ENCODE assay signal across 12 mouse cellular contexts in the genomic region with DNA sequence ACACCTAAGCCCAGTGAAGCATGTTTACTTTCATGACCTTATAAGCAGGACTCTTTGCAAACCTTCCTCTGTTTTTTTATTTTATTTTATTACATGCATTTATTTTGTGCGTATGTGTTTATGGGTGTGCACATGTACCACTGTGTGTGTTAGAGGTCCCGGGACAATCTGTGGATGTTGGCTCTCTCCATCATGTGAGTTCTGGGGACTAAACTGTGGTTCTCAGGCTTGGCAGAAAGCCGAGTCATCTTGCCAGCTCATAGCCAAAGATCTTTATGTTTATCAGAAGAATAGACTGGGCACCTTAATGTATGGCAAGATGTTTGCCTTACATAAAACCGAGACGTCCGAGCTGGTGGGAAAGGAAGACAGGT. TPM values are rescaled to one million over a fixed set of nuclear protein-coding genes. Genes with fewer than 3 reads are reported as not detected.
DNase-seq lines count a peak whose midpoint lies in the region; ATAC-seq and TF ChIP-seq lines count a peak whose summit lies in the region.
"Had no signal": no experiment of that assay in that cellular context is flagged by ENCODE, and none has a peak within 500 bp of the region (broad histone marks: within the 10 kb centered on the region; RNA-seq: fewer than 3 reads in every experiment).

No protein-coding gene starts in this region.

- 0 out of 2 replicates have a peak, but pooled peaks cover 4% of the 10 kb centered on the region for H3K9me3 ChIP-seq in heart, embryonic 14.5 days (ENCODE audit: control insufficient read depth, low read length)
- no peaks in the 10 kb centered on the region for H3K9me3 ChIP-seq in lung, postnatal 0 days (ENCODE audit: low read length)
- H3K9me3 ChIP-seq in intestine, embryonic 16.5 days (ENCODE audit: control insufficient read depth, low read length) = no peaks in the 10 kb centered on the region
- no peaks in the 10 kb centered on the region for H3K9me3 ChIP-seq in stomach, embryonic 15.5 days

- ATAC-seq in heart, embryonic 14.5 days (ENCODE audit: insufficient number of reproducible peaks, insufficient read depth, low FRiP score, low read depth) = no peak
- ATAC-seq in lung, postnatal 0 days = no peak
- ATAC-seq in intestine, embryonic 16.5 days = peak; percentile 12; the same call in 1 of the 2 replicates
- no peak for ATAC-seq in stomach, embryonic 15.5 days (ENCODE audit: insufficient read depth, low FRiP score, low read depth)

- no peak for TF ChIP-seq CTCF in lung, postnatal 0 days (IDR thresholded peaks at IDR 0.05)

- H3K9ac ChIP-seq in heart, embryonic 14.5 days (ENCODE audit: low read length) = no peak overlapping the region
- H3K9ac ChIP-seq in lung, postnatal 0 days (replicated peaks; ENCODE audit: low read depth) = no peak overlapping the region
- no peak overlapping the region; the same call in 1 of the 2 replicates for H3K9ac ChIP-seq in intestine, embryonic 16.5 days (ENCODE audit: low read depth, low read length)
- no peak overlapping the region for H3K9ac ChIP-seq in stomach, embryonic 15.5 days

- H3K4me3 ChIP-seq in heart, embryonic 14.5 days (ENCODE audit: control insufficient read depth in 1 of 2, insufficient read depth in 1 of 2, low read depth in 1 of 2, low read length in 2 of 2) = no peak overlapping the region
- no peak overlapping the region for H3K4me3 ChIP-seq in lung, postnatal 0 days (ENCODE audit: low read depth, low read length)
- H3K4me3 ChIP-seq in intestine, embryonic 16.5 days (ENCODE audit: low read length) = no peak overlapping the region
- H3K4me3 ChIP-seq in stomach, embryonic 15.5 days (replicated peaks) = no peak overlapping the region

- H3K4me2 ChIP-seq in heart, embryonic 14.5 days (ENCODE audit: low read length) = peak overlapping the region; percentile 60
- no peak overlapping the region; the same call in 1 of the 2 replicates for H3K4me2 ChIP-seq in lung, postnatal 0 days (replicated peaks; ENCODE audit: low read depth, low read length)
- H3K4me2 ChIP-seq in intestine, embryonic 16.5 days (ENCODE audit: low read depth, low read length) = 0 out of 2 replicates have a peak overlapping the region, but pooled peaks have one; percentile 4
- peak overlapping the region; percentile 17; the same call in 1 of the 2 replicates for H3K4me2 ChIP-seq in stomach, embryonic 15.5 days

- no peak for TF ChIP-seq EP300 in lung, postnatal 0 days (IDR thresholded peaks at IDR 0.05)

- H3K27ac ChIP-seq in heart, embryonic 14.5 days (replicated peaks in 1 of 2; ENCODE audit: control insufficient read depth in 1 of 2, insufficient read depth in 1 of 2, low read depth in 2 of 2, low read length in 2 of 2) = peak overlapping the region; percentile 76 to 79
- peak overlapping the region; percentile 74; the same call in 1 of the 2 replicates for H3K27ac ChIP-seq in lung, postnatal 0 days (ENCODE audit: low read length)
- H3K27ac ChIP-seq in intestine, embryonic 16.5 days (ENCODE audit: low read length) = peak overlapping the region; percentile 83
- peak overlapping the region; percentile 79 for H3K27ac ChIP-seq in stomach, embryonic 15.5 days

- no peak for DNase-seq in heart, adult 11 months
- DNase-seq in lung, postnatal 0 days (ENCODE audit: low spot score) = peak; percentile 36
- DNase-seq in lung, postnatal 14 days = no peak
- DNase-seq in layer of hippocampus, postnatal 14 days (ENCODE audit: low spot score in 2 of 2) = no peak
- no peak for DNase-seq in ovary, postnatal 14 days (ENCODE audit: low spot score)
- DNase-seq: adrenal gland, adult 8-10 months; cerebellum, adult 9-10 months; right cerebral cortex, postnatal 14 days; thymus, postnatal 14 days had no signal

- H3K36me3 ChIP-seq in heart, embryonic 14.5 days (ENCODE audit: control insufficient read depth, insufficient read depth, low read length) = no peaks in the 10 kb centered on the region
- H3K36me3 ChIP-seq in lung, postnatal 0 days (ENCODE audit: insufficient read depth, low read length) = no peaks in the 10 kb centered on the region
- no peaks in the 10 kb centered on the region for H3K36me3 ChIP-seq in intestine, embryonic 16.5 days (ENCODE audit: control insufficient read depth, insufficient read depth, low read length)
- no peaks in the 10 kb centered on the region for H3K36me3 ChIP-seq in stomach, embryonic 15.5 days

- H3K4me1 ChIP-seq in heart, embryonic 14.5 days (ENCODE audit: control insufficient read depth in 2 of 2, insufficient read depth in 2 of 2, low read length in 2 of 2) = peaks cover 21 to 28% of the 10 kb centered on the region in 2 experiments
- peaks cover 19% of the 10 kb centered on the region; the same call in 1 of the 2 replicates for H3K4me1 ChIP-seq in lung, postnatal 0 days (ENCODE audit: insufficient read depth, low read depth, low read length)
- peaks cover 31% of the 10 kb centered on the region for H3K4me1 ChIP-seq in intestine, embryonic 16.5 days (ENCODE audit: control insufficient read depth, insufficient read depth, low read length)
- peaks cover 21% of the 10 kb centered on the region for H3K4me1 ChIP-seq in stomach, embryonic 15.5 days

- WGBS in heart, embryonic 14.5 days = 33% methylated on average over 6 of the region's 6 CpGs
- WGBS in lung, postnatal 0 days = 25% methylated on average over 6 of the region's 6 CpGs
- WGBS in intestine, embryonic 16.5 days = 44% methylated on average over 6 of the region's 6 CpGs
- WGBS in stomach, embryonic 15.5 days = 35% methylated on average over 6 of the region's 6 CpGs

- H3K27me3 ChIP-seq in heart, embryonic 14.5 days (ENCODE audit: control insufficient read depth, insufficient read depth, low read length) = no peaks in the 10 kb centered on the region
- H3K27me3 ChIP-seq in lung, postnatal 0 days (replicated peaks; ENCODE audit: insufficient read depth, low read length) = no peaks in the 10 kb centered on the region
- H3K27me3 ChIP-seq in intestine, embryonic 16.5 days (replicated peaks; ENCODE audit: control insufficient read depth, insufficient read depth, low read length) = no peaks in the 10 kb centered on the region
- H3K27me3 ChIP-seq in stomach, embryonic 15.5 days (replicated peaks) = no peaks in the 10 kb centered on the region

RNA-seq across cellular contexts. Expression of a gene that starts 27.8 kb away (rescaled TPM):
- 9.3 and 14.1 TPM in 2 replicates for polyA plus RNA-seq in heart, embryonic 14.5 days (2014; fragmentation: Nextera tagmentation; extraction: Ambion mirVana)
- 34.9 and 37.5 TPM in 2 replicates for polyA plus RNA-seq in lung, postnatal 0 days (2015; fragmentation: Nextera tagmentation; extraction: Ambion mirVana)
- polyA plus RNA-seq in intestine, embryonic 16.5 days (2015; fragmentation: Nextera tagmentation; extraction: Ambion mirVana) = 18.7 and 21.0 TPM in 2 replicates
- 26.9 and 28.9 TPM in 2 replicates for polyA plus RNA-seq in stomach, embryonic 15.5 days (2015; fragmentation: Nextera tagmentation; extraction: Ambion mirVana)
- total RNA-seq in layer of hippocampus, postnatal 14 days (2021) = 10 to 100 TPM; 69.9 to 73.2 TPM
